Mouse (Mus musculus): Measurements from ENCODE around the gene Rbms3. TPM values are rescaled to one million over a fixed set of nuclear protein-coding genes. Genes with fewer than 3 reads are reported as not detected.
A peak's percentile ranks its signal among the peaks of the same experiment; 100 is the strongest.

Rbms3 gene
- polyA plus RNA-seq, 1 experiment from 2014 or later: 87.2 TPM

DNA sequence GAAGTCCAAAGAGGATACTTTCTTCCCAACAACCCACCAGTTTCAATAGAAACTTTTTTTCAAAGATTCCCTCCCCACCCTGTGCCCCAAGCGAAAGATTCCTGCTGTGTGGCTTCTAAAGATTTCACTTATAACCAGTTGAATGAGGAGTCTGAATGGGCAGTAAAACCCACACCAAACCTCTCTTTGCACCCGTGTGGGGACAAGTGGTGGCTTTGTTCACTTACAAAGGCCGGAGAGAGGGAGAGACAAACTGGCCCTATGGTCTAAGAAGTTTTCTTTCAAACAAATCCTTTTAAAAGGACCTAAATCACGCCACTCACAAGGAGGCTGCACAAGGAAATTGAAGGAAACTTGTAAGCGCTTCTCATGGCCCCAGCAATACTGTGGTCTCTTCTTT is 268.3 kb downstream of the Rbms3 start:
- no peaks in the 10 kb centered on the region for H3K9me3 ChIP-seq
- H3K9ac ChIP-seq: no peak overlapping the region
- H3K27me3 ChIP-seq (replicated peaks): 0 out of 2 replicates have a peak, but pooled peaks cover 3% of the 10 kb centered on the region
- H3K4me2 ChIP-seq (replicated peaks): no peak overlapping the region
- no peaks in the 10 kb centered on the region for H3K36me3 ChIP-seq
- H3K4me1 ChIP-seq: peaks cover 20% of the 10 kb centered on the region; the same call in 1 of the 2 replicates
- H3K4me3 ChIP-seq: no peak overlapping the region
- H3K27ac ChIP-seq: no peak overlapping the region
- peak; percentile 69 for ATAC-seq (ENCODE audit: low FRiP score, low read depth)
- 9% methylated on average over 5 of the region's 5 CpGs for WGBS

GRCm38 (mm10) chr9:117356764-117357442 is 272.8 kb downstream of the Rbms3 start:
- H3K36me3 ChIP-seq: no peaks in the 10 kb centered on the region
- H3K9ac ChIP-seq: no peak overlapping the region
- H3K9me3 ChIP-seq: no peaks in the 10 kb centered on the region
- peaks cover 11% of the 10 kb centered on the region; the same call in 1 of the 2 replicates for H3K4me1 ChIP-seq
- 11% methylated on average over 9 of the region's 9 CpGs for WGBS
- H3K4me3 ChIP-seq: no peak overlapping the region
- H3K27me3 ChIP-seq (replicated peaks): 0 out of 2 replicates have a peak, but pooled peaks cover 3% of the 10 kb centered on the region
- H3K27ac ChIP-seq: no peak overlapping the region
- peak overlapping the region; percentile 19; the same call in 1 of the 2 replicates for H3K4me2 ChIP-seq (replicated peaks)
- peak; percentile 55 for ATAC-seq (ENCODE audit: low FRiP score, low read depth)

DNA sequence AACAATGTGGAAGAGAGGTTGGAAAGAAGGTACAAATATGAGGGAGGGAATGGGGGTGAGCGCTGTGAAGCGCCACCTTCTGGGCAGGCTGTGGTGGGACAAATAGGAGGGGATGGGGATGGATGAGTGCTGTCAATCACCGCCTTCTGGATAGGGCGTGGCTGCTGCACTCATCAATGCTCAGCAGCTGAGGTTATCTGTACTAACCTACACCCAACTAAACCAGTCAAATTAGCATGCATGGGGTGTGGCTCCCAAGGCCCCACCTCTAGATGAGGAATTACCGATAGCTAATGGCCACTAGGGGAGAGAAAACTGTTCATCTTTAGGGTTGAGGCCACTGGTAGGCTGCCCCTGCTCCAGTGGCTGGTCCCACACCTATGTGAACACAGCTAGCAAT is 274.2 kb downstream of the Rbms3 start:
- no peak for ATAC-seq (ENCODE audit: low FRiP score, low read depth)
- Histone ChIP-seq H3K9ac (no peak overlapping the region), H3K4me1 (peaks cover 8% of the 10 kb centered on the region; the same call in 1 of the 2 replicates), H3K36me3 (no peaks in the 10 kb centered on the region), H3K4me3 (no peak overlapping the region), H3K9me3 (no peaks in the 10 kb centered on the region), H3K27me3 (replicated peaks) (0 out of 2 replicates have a peak, but pooled peaks cover 3% of the 10 kb centered on the region), H3K4me2 (replicated peaks) (no peak overlapping the region), H3K27ac (no peak overlapping the region)
- WGBS: 80% methylated on average over 5 of the region's 5 CpGs

GRCm38 (mm10) chr9:117342336-117342735 is 287.4 kb downstream of the Rbms3 start:
- Histone ChIP-seq H3K4me2 (replicated peaks) (no peak overlapping the region), H3K9ac (no peak overlapping the region), H3K27ac (no peak overlapping the region), H3K4me3 (no peak overlapping the region), H3K4me1 (no peaks in the 10 kb centered on the region), H3K27me3 (replicated peaks) (no peaks in the 10 kb centered on the region), H3K9me3 (no peaks in the 10 kb centered on the region), H3K36me3 (no peaks in the 10 kb centered on the region)
- no peak for ATAC-seq (ENCODE audit: low FRiP score, low read depth)
- 87% methylated on average over 4 of the region's 4 CpGs for WGBS

GRCm38 (mm10) chr9:117330681-117331080 is 299.0 kb downstream of the Rbms3 start:
- Histone ChIP-seq H3K36me3 (no peaks in the 10 kb centered on the region), H3K4me3 (no peak overlapping the region), H3K27me3 (replicated peaks) (no peaks in the 10 kb centered on the region), H3K27ac (no peak overlapping the region), H3K4me2 (replicated peaks) (no peak overlapping the region), H3K4me1 (no peaks in the 10 kb centered on the region), H3K9me3 (no peaks in the 10 kb centered on the region), H3K9ac (no peak overlapping the region)
- no peak for ATAC-seq (ENCODE audit: low FRiP score, low read depth)
- 93% methylated on average over 5 of the region's 5 CpGs for WGBS

DNA sequence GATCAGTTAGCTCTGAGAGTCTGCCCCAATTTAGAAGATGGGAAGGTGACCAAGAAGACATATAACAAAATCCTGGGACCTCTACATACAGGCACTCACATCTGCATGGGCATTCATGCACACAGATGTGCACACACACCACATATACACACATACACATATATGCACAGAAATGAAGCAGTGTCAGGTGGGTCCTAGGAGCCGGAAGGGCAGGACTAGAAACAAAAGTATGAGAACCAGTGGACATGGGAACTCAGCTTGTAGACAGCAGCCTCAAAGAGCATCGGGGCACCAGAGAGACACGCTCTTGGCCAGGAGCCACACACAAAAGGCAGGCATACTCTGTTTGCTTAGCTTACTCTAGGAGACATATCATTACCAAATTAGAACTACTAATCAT is 310.4 kb downstream of the Rbms3 start:
- WGBS: 84% methylated on average over 3 of the region's 3 CpGs
- H3K27me3 ChIP-seq (replicated peaks): no peaks in the 10 kb centered on the region
- no peak overlapping the region for H3K27ac ChIP-seq
- ATAC-seq (ENCODE audit: low FRiP score, low read depth): no peak
- H3K4me2 ChIP-seq (replicated peaks): no peak overlapping the region
- no peak overlapping the region for H3K9ac ChIP-seq
- H3K9me3 ChIP-seq: no peaks in the 10 kb centered on the region
- H3K4me1 ChIP-seq: 0 out of 2 replicates have a peak, but pooled peaks cover 8% of the 10 kb centered on the region
- H3K36me3 ChIP-seq: no peaks in the 10 kb centered on the region
- no peak overlapping the region for H3K4me3 ChIP-seq

DNA sequence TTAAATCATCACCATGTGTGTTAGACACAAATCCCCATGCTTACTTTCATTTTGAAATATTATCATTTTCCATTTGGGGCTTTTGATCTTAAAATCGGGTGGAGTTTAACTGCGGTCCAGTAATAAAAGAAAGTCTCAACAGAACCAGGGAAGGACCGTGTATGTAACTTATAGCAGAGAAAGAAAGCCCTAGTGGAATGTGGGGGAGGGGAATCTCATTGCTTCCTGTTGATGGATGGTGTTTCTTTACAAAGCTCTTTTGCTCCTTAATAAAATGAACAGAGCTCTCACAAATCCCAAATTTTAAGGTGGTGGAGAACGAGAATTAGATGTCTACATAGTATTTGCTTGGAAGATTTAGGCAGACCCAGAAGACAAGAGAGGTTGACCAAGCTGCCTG is 311.3 kb downstream of the Rbms3 start:
- Histone ChIP-seq H3K36me3 (no peaks in the 10 kb centered on the region), H3K27me3 (replicated peaks) (no peaks in the 10 kb centered on the region), H3K4me2 (replicated peaks) (no peak overlapping the region), H3K9me3 (no peaks in the 10 kb centered on the region), H3K9ac (no peak overlapping the region), H3K27ac (no peak overlapping the region), H3K4me3 (no peak overlapping the region), H3K4me1 (0 out of 2 replicates have a peak, but pooled peaks cover 8% of the 10 kb centered on the region)
- WGBS: 61% methylated on average over 4 of the region's 4 CpGs
- ATAC-seq (ENCODE audit: low FRiP score, low read depth): no peak

- Histone ChIP-seq H3K9ac (no peak overlapping the region), H3K4me2 (replicated peaks) (no peak overlapping the region), H3K27ac (no peak overlapping the region), H3K4me1 (0 out of 2 replicates have a peak, but pooled peaks cover 8% of the 10 kb centered on the region), H3K36me3 (no peaks in the 10 kb centered on the region), H3K27me3 (replicated peaks) (no peaks in the 10 kb centered on the region), H3K4me3 (no peak overlapping the region), H3K9me3 (no peaks in the 10 kb centered on the region)
- WGBS: 93% methylated on average over 7 of the region's 7 CpGs
- ATAC-seq (ENCODE audit: low FRiP score, low read depth): no peak
These were observed 312.5 kb downstream of the Rbms3 start for GRCm38 (mm10) chr9:117317251-117317650.

DNA sequence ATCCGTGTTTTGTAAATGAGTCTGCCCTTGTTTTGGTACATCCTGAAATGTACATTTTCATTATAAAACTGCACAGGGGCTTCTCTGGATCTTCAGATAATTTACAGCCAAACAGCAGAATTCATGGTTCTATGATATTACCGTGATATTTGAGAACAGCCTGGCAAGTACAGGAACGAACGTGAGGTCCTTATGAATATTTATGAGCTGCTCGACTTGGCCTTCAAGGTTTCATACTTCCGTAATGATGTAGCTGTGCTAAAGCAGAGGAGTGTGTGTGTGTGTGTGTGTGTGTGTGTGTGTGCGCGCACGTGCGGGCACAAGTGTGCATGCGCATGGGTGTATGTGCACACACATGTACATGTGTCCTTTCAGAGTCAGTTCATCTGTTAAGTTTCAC is 316.1 kb downstream of the Rbms3 start:
- 80% methylated on average over 11 of the region's 11 CpGs for WGBS
- Histone ChIP-seq H3K4me2 (replicated peaks) (no peak overlapping the region), H3K27me3 (replicated peaks) (no peaks in the 10 kb centered on the region), H3K27ac (no peak overlapping the region), H3K4me1 (0 out of 2 replicates have a peak, but pooled peaks cover 3% of the 10 kb centered on the region), H3K9ac (no peak overlapping the region), H3K9me3 (peaks cover 3% of the 10 kb centered on the region; the same call in 1 of the 2 replicates), H3K4me3 (no peak overlapping the region), H3K36me3 (no peaks in the 10 kb centered on the region)
- no peak for ATAC-seq (ENCODE audit: low FRiP score, low read depth)

GRCm38 (mm10) chr9:117309809-117310208 is 319.9 kb downstream of the Rbms3 start:
- Histone ChIP-seq H3K4me3 (no peak overlapping the region), H3K36me3 (no peaks in the 10 kb centered on the region), H3K27me3 (replicated peaks) (no peaks in the 10 kb centered on the region), H3K4me2 (replicated peaks) (no peak overlapping the region), H3K4me1 (no peaks in the 10 kb centered on the region), H3K27ac (no peak overlapping the region), H3K9me3 (peaks cover 3% of the 10 kb centered on the region; the same call in 1 of the 2 replicates), H3K9ac (no peak overlapping the region)
- ATAC-seq (ENCODE audit: low FRiP score, low read depth): no peak

DNA sequence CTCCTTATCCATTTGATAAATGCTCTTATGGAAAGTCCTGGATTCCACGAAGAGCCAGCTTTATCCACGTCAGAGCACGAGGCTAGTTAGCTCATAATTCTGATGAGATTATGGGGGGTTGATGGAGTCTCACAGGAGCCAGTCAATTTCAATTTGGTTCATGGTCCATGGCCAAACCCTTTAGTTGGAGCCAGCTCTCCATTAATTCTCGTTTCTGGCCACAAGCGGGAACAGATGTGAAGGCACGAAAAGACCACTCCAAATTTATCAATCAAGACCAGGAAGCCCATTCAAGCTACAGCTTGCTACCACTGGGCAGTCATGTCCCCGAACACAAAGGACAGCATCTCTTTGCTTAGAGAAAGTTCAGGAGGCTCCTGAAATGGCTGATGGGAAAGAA is 330.7 kb downstream of the Rbms3 start:
- H3K36me3 ChIP-seq: no peaks in the 10 kb centered on the region
- 74% methylated on average over 7 of the region's 7 CpGs for WGBS
- H3K4me1 ChIP-seq: no peaks in the 10 kb centered on the region
- H3K4me2 ChIP-seq (replicated peaks): no peak overlapping the region
- H3K4me3 ChIP-seq: no peak overlapping the region
- no peaks in the 10 kb centered on the region for H3K27me3 ChIP-seq (replicated peaks)
- ATAC-seq (ENCODE audit: low FRiP score, low read depth): no peak
- H3K9me3 ChIP-seq: no peaks in the 10 kb centered on the region
- H3K9ac ChIP-seq: no peak overlapping the region
- H3K27ac ChIP-seq: no peak overlapping the region

- Histone ChIP-seq H3K4me3 (no peak overlapping the region), H3K27me3 (replicated peaks) (no peaks in the 10 kb centered on the region), H3K4me1 (no peaks in the 10 kb centered on the region), H3K9ac (no peak overlapping the region), H3K36me3 (no peaks in the 10 kb centered on the region), H3K4me2 (replicated peaks) (no peak overlapping the region), H3K27ac (no peak overlapping the region), H3K9me3 (no peaks in the 10 kb centered on the region)
- 46% methylated on average over 15 of the region's 15 CpGs for WGBS
- ATAC-seq (ENCODE audit: low FRiP score, low read depth): no peak
These were observed 331.8 kb downstream of the Rbms3 start for GRCm38 (mm10) chr9:117297662-117298531.
